Mouse (Mus musculus): ENCODE results near the gene Ccdc54. TPM values are rescaled to one million over a fixed set of nuclear protein-coding genes. Genes with fewer than 3 reads are reported as not detected.

Ccdc54 gene
- total RNA-seq (2021), result not detected
- long read RNA-seq, experiment 1, result 0 reads
- long read RNA-seq, experiment 2, result 0 reads

DNA sequence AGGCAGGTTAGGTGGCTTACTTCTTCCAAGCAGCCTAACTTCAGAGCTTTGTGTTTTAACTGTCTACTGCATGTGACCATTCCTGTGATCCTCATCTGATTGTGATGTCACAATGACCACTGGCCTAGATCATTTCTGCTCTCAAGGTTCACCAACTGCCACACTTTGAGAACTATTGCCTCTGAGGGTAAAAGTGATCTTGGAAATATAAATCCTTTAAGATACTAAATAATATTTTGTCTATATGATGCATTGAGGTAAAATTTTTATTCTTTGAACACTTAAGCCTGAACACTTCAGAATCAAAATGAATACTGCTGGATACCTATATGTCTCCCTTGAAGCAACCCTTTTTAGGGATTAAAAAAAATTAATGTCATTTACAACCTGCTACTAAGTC lies at the start of gene Ccdc54:
Gene Ccdc54 (minus strand): TSS at position 101 of the 400 bp plus-strand sequence.
- TF ChIP-seq CTCF (IDR thresholded peaks at IDR 0.05), result no peak
- no peak for DNase-seq (ENCODE audit: extremely low spot score in 1 of 2, low spot score in 2 of 2)
- no peak within 1 kb of the TSS for H3K27ac ChIP-seq
- H3K4me3 ChIP-seq, result no peak within 1 kb of the TSS
- intact Hi-C loops (cut with DNase I), result no loop called here

- no peak for DNase-seq (ENCODE audit: extremely low spot score in 1 of 2, low spot score in 2 of 2)
- no peak for TF ChIP-seq CTCF (IDR thresholded peaks at IDR 0.05)
- H3K4me3 ChIP-seq, result no peak overlapping the region
- no peak overlapping the region for H3K27ac ChIP-seq
- intact Hi-C loops (cut with DNase I), result no loop called here
Measured at GRCm38 (mm10) chr16:50632585-50632984, 41.6 kb upstream of the Ccdc54 start.

- no peak for TF ChIP-seq CTCF (IDR thresholded peaks at IDR 0.05)
- H3K4me3 ChIP-seq, result no peak overlapping the region
- intact Hi-C loops (cut with DNase I), result no loop called here
- no peak overlapping the region for H3K27ac ChIP-seq
- DNase-seq (ENCODE audit: extremely low spot score in 1 of 2, low spot score in 2 of 2), result no peak
Measured at GRCm38 (mm10) chr16:50615569-50615968, 24.6 kb upstream of the Ccdc54 start.

GRCm38 (mm10) chr16:50612944-50613343 lies 22.0 kb upstream of the Ccdc54 start:
- DNase-seq (ENCODE audit: extremely low spot score in 1 of 2, low spot score in 2 of 2), result no peak
- intact Hi-C loops (cut with DNase I), result loop anchor here (5.0 kb wide), 1 partner anchor 81 kb away; no protein-coding TSS in a partner anchor
- Histone ChIP-seq H3K27ac (no peak overlapping the region), H3K4me3 (no peak overlapping the region)
- TF ChIP-seq CTCF (IDR thresholded peaks at IDR 0.05), result no peak

DNA sequence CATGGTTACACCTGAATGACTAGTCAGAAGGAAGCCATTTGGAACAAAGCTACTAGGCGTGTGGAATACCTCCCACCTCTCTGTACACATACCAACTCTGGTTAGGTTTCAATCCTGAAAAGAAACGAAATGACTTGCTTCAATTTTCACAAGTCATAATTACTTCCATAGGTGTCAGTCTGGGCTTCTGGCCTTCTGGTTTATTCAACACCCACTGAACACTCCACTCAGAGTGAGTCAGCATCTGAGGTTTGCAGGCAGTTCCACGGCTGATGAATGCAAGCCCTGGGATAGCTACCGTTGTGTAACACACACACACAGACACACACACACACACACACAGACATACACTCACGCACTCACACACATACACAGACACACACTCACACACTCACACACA lies 19.6 kb upstream of the Ccdc54 start:
- TF ChIP-seq CTCF (IDR thresholded peaks at IDR 0.05), result no peak
- peak; percentile 20 to 47 for DNase-seq (ENCODE audit: extremely low spot score in 1 of 2, low spot score in 2 of 2)
- no peak overlapping the region for H3K27ac ChIP-seq
- no peak overlapping the region for H3K4me3 ChIP-seq
- intact Hi-C loops (cut with DNase I), result loop anchor here (5.0 kb wide), 1 partner anchor 78 kb away; no protein-coding TSS in a partner anchor

DNA sequence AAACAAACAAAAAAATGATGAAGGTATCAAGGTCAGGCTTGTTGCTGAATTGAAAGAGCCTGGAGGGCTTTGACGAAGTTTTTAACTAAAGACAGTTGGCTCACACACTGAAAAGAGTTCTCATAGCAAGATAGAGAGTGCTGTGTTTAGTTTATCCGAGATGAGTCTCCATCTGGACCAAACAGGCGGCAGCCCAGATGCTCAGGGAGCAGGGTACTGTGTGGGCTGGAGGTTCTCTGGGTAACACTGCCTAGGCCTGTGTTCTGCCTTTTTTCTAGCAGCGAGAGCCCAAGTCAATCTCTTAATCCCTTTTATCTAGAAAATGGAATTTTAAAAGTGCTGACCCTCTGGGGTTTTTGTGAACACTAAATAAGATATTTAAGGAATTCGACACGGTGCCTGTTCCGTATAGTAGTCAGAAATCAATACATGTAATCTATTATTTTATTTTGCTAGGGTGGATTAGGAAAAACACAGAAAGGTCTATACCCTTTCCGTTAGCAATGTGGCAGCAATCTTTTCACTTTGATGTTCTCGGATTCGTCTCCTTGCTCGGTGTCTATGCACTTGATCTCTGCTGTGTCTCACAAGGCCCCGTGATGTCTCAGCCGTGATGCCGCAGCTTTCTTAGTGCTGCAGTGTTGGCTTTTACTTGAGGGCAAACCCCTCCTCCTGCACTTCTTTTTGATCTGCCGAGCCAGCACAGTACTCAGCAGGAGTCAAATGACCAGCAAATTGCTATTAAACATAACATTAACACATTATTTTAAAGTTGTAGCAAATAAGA lies 17.0 kb upstream of the Ccdc54 start:
- intact Hi-C loops (cut with DNase I), result no loop called here

GRCm38 (mm10) chr16:50604826-50605225 lies 13.9 kb upstream of the Ccdc54 start:
- TF ChIP-seq CTCF (IDR thresholded peaks at IDR 0.05), result no peak
- intact Hi-C loops (cut with DNase I), result no loop called here

More for the DNA sequence above, 17.0 kb upstream of the Ccdc54 start:
- TF ChIP-seq CTCF (IDR thresholded peaks at IDR 0.05), result no peak
- H3K27ac ChIP-seq, result no peak overlapping the region
- no peak for DNase-seq (ENCODE audit: extremely low spot score in 1 of 2, low spot score in 2 of 2)
- no peak overlapping the region for H3K4me3 ChIP-seq

GRCm38 (mm10) chr16:50601947-50602346 lies 11.0 kb upstream of the Ccdc54 start:
- intact Hi-C loops (cut with DNase I), result no loop called here
- no peak for DNase-seq (ENCODE audit: extremely low spot score in 1 of 2, low spot score in 2 of 2)

More at GRCm38 (mm10) chr16:50604826-50605225, 13.9 kb upstream of the Ccdc54 start:
- Histone ChIP-seq H3K4me3 (no peak overlapping the region), H3K27ac (no peak overlapping the region)
- DNase-seq (ENCODE audit: extremely low spot score in 1 of 2, low spot score in 2 of 2), result no peak

GRCm38 (mm10) chr16:50600665-50601064 lies 9.7 kb upstream of the Ccdc54 start:
- no peak for TF ChIP-seq CTCF (IDR thresholded peaks at IDR 0.05)
- Histone ChIP-seq H3K4me3 (no peak overlapping the region), H3K27ac (no peak overlapping the region)
- DNase-seq (ENCODE audit: extremely low spot score in 1 of 2, low spot score in 2 of 2), result no peak
- intact Hi-C loops (cut with DNase I), result no loop called here

More at GRCm38 (mm10) chr16:50601947-50602346, 11.0 kb upstream of the Ccdc54 start:
- no peak for TF ChIP-seq CTCF (IDR thresholded peaks at IDR 0.05)
- no peak overlapping the region for H3K27ac ChIP-seq
- H3K4me3 ChIP-seq, result no peak overlapping the region

- intact Hi-C loops (cut with DNase I), result no loop called here
- H3K27ac ChIP-seq, result no peak overlapping the region
- no peak for DNase-seq (ENCODE audit: extremely low spot score in 1 of 2, low spot score in 2 of 2)
- TF ChIP-seq CTCF (IDR thresholded peaks at IDR 0.05), result no peak
- no peak overlapping the region for H3K4me3 ChIP-seq
Measured at GRCm38 (mm10) chr16:50596679-50597078, 5.7 kb upstream of the Ccdc54 start.

DNA sequence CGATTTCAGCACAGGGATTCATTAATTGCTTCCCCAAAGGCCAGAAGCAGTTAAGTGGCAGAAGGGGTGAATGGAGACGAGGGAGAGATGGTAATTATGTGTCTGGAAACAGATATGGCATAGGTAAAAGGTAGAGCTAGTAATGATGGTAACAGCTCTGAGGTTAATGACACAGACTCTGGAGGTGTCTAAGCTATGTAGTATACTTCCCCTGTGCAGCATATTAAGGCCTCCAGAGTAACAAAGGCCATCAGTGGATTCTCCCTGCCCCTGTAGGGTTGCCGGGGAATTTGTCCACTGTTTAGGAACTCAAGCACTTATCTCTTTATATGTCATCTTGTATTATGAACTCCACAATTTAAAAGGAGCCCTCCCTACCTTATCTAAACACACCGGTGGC lies 5.2 kb upstream of the Ccdc54 start:
- Histone ChIP-seq H3K4me3 (no peak overlapping the region), H3K27ac (no peak overlapping the region)
- intact Hi-C loops (cut with DNase I), result no loop called here
- no peak for TF ChIP-seq CTCF (IDR thresholded peaks at IDR 0.05)
- no peak for DNase-seq (ENCODE audit: extremely low spot score in 1 of 2, low spot score in 2 of 2)

DNA sequence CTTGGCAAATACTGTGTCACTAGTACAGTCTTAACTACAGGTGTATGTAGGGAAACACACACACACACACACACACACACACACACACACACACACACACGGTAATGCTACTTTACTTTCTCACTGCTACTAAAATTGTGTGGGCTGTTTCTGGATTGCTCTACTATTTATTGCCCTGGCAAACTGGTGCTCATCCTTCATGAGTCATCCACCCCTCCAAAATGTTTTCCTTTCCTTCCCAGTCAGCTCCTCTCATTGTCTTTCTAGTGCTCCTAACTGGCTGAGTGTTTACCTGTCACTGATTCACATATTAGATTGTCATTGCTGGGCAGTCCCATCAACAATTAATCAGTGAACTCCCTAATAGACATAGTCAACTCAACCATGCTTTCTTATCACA lies 3.9 kb upstream of the Ccdc54 start:
- no peak for TF ChIP-seq CTCF (IDR thresholded peaks at IDR 0.05)
- no peak for DNase-seq (ENCODE audit: extremely low spot score in 1 of 2, low spot score in 2 of 2)
- intact Hi-C loops (cut with DNase I), result no loop called here
- H3K4me3 ChIP-seq, result no peak overlapping the region
- H3K27ac ChIP-seq, result no peak overlapping the region

GRCm38 (mm10) chr16:50593361-50593760 lies 2.4 kb upstream of the Ccdc54 start:
- Histone ChIP-seq H3K4me3 (no peak overlapping the region), H3K27ac (no peak overlapping the region)
- intact Hi-C loops (cut with DNase I), result no loop called here
- TF ChIP-seq CTCF (IDR thresholded peaks at IDR 0.05), result no peak
- no peak for DNase-seq (ENCODE audit: extremely low spot score in 1 of 2, low spot score in 2 of 2)

Data from left cerebral cortex, adult 2 months (tissue).